Mouse (Mus musculus) heart, postnatal 4 days (tissue): Measurements from ENCODE around the gene Gapt. TPM values are rescaled to one million over a fixed set of nuclear protein-coding genes. Genes with fewer than 3 reads are reported as not detected.
A peak's percentile ranks its signal among the peaks of the same experiment; 100 is the strongest.
"Not testable (repeated sequence)": the region's sequence is repeated elsewhere in the genome, so short reads cannot be mapped to it uniquely, and the experiment has no call there.

ENCODE experiments used
- DNase-seq: peaks from one replicate; pipeline ENCODE4 v3.0.0; 2021
- total RNA-seq, 2 experiments: library from RNA; stranded (reverse); gene quantifications; 2 replicates each; pipeline ENCODE4 v1.2.3; 2021

Gapt gene
- total RNA-seq = under 1 TPM in 1 of 2 experiments, not detected in 1; 0.11 TPM

DNA sequence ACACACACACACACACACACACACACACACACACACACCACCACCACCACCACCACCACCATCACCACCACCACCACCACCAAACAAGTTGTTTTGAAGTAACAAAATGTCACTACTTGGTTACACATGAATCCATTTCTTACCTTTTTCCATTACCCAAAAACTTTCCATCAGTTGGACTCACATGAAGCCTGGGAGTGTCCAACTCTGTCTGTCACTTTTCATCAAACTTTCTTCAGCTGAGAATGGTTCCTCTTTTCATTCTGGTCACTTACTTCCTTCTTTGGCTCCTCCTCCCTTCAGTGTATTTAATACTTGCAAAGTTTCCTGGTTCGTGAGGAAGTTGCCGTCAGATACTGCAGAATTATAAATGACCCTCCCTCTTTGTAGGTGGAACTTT is at the start of gene Gapt:
Gapt (minus strand) TSS at position 259 of the 400 bp plus-strand sequence.
- DNase-seq = no peak

DNA sequence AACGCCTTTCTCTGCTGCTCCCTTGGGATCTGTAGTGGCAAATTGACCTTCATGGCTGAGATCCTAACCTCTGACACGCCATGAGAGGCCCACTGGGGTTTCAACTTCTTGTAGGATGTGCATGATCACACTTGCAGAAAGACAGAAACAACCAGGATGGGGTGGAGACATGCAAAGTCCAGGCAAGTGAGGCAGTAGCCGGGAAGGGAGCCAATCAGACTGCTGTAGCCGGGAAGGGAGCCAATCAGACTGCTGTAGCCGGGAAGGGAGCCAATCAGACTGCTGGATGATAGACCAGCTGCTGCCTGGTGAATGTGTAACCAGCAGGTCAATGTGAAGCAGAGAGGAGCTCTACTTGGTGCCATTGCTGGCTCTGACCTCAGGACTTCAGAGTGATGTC is 49.2 kb upstream of the Gapt start:
- peak; percentile 53 for DNase-seq

DNA sequence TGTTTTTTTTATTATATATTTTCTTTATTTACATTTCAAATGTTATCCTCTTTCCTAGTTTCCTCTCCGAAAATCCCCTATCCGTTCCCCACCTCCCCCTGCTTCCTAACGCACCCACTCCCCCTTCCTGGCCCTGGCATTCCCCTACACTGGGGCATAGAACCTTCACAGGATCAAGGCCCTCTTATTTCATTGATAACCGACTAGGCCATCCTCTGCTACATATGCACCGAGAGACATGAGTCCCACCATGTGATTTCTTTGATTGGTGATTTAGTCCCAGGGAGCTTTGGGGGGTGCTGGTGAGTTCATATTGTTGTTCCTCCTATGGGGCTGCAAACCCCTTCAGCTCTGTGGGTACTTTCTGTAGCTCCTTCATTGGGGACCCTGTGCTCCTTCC is 47.7 kb upstream of the Gapt start:
- not testable (repeated sequence) for DNase-seq

DNA sequence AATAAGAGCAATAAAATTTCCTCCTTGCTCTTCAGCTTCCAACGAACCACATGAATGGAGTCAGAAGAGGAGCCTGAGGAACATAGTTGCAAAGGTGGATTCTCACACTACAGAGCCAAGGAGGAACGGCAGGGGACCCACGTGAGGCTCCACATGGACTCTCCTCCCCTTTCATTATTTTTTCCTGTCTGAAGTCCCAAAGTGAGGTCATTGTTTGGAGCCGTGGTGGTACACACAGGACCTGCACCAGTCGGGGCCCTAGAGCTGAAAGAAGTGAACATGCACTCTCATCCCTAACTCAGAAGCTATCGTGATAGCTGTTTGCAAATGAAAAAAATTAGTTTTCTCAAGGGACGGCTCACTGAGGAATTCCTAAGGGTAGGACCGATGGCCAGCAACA is 47.1 kb upstream of the Gapt start:
- no peak for DNase-seq

DNA sequence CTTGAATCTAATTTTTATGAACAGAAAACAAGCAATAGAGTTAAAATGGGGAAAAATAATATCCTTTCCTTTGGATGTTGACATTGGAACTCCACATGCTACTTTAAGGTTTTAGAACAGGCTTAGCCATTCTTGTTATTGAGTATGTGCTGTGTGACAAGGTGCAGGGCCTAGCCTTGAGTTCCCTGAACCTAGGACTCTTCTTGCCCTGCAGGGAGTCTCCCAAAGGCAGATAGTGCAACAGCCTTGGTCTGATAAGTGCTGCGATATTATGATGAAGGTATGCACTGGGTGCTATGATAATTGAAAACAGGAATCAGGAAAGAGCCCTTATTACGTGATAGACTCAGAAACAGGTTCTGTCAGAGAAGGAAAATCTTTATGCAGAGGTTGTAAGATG is 44.9 kb upstream of the Gapt start:
- DNase-seq = no peak

GRCm38 (mm10) chr13:110401443-110401842 is 44.4 kb upstream of the Gapt start:
- DNase-seq = no peak

DNA sequence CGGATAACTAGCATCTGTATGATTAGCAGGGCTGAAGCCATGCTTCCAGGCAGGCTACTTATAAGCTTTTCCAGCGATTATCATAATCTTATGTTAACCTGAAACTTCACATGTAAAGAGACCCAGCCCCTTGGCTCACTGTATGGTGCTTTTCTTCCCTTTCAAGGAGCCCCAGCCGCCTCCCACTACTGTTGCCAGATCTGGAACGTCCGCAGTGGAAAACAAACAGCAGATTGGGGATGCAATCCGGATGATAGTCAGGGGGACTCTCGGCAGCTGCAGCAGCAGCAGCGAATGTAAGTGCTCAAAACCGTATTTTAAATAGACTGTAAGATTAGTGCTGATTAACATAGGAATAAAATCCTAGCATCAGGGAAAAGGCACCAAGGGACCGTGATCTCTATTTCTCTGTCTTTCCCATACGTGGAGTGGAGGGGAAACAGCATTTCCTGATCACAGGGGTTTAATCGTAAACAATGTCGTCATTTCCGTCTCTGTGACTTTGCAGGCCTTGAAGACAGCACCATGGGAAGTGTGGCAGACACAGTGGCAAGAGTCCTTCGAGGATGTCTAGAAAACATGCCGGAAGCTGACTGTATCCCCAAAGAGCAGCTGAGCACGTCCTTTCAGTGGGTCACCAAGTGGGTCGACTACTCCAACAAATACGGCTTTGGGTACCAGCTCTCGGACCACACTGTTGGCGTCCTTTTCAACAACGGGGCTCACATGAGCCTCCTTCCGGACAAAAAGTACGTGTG is 41.7 kb upstream of the Gapt start:
- DNase-seq = peak; percentile 25

DNA sequence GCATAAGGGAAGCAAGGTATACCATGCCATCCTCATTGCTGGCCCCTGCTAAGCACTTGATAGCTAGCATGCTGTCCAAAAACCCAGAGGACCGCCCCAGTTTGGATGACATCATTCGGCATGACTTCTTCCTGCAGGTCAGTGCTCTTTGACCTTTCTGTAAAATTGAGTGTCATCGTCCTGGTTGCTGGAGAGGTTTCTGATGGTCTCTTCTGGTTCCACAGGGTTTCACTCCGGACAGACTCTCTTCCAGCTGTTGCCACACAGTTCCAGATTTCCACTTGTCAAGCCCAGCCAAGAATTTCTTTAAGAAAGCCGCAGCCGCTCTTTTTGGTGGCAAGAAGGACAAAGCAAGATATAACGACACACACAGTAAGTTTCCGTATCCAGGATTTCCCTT is 40.8 kb upstream of the Gapt start:
- DNase-seq = peak; percentile 20

GRCm38 (mm10) chr13:110395916-110396685 is 39.1 kb upstream of the Gapt start:
- no peak for DNase-seq

- DNase-seq = peak; percentile 63
These were observed 38.3 kb upstream of the Gapt start for GRCm38 (mm10) chr13:110395179-110395794.

DNA sequence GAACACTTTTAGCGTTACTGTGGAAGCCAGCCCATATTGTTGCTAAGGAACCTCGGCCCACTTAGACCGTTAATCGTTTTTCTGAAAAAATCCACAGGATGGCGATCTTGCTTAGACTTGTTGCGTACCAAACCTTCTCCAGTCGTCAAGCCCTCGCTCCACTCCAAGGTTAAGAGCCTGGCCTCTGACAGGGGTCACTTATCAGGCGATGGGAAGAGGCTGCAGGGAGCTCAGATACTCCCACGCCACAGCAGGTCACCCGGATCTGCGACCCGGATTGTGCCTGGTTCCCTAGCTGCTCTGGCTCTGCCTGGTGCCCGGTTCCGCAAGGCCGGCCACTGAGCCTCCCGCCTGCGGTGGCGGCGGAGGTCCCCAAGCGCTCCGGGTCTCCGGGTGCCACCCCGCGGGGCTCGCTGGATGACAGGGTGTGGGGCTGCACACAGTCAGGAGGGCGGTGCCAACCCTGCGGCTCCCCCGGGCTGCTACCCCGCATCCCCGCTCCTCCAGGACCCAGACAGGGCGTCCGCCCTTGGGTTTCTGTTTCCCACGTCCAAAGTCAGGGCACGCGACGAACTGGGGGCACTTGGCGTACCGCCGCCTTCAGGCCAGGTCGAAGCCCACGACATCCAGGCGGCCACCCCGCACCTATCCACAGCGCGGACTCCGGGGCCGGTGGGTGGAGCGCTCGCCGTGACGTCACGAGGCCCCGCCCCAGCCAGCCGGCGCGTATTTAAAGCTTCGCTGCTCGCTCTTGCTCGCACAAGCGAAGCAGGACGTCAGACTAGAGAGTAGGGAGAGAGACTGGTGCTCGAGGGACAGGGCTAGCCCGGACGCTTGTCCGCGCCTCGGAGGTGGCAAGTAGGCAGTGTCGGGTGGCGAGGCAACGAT is 37.5 kb upstream of the Gapt start, which contains the start of gene Plk2:
Plk2 (plus strand) TSS at position 756 of the 888 bp plus-strand sequence.
- DNase-seq = peak; percentile 99

- DNase-seq = no peak
These were observed 35.6 kb upstream of the Gapt start for GRCm38 (mm10) chr13:110392631-110393030.

DNA sequence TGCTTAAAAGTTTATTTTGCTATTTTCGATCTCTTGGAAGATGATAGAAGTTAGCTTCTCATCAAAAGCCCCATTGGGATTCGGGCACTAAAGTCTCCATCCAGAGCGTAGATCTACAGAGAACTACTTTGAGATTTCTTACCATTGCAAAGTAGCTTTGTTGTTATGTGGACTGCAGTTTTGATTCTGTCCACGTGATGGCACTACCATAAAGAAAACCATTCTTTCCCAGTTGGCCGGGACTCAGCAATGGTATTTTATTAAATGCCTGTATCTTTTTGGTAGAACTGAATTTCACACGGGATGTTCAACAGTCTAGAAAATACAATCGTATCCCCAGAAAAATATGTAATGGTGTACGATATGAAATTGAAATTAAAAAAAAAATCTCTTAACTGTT is 35.2 kb upstream of the Gapt start:
- peak; percentile 81 for DNase-seq

- no peak for DNase-seq
These were observed 27.5 kb upstream of the Gapt start for GRCm38 (mm10) chr13:110384514-110384913.

DNA sequence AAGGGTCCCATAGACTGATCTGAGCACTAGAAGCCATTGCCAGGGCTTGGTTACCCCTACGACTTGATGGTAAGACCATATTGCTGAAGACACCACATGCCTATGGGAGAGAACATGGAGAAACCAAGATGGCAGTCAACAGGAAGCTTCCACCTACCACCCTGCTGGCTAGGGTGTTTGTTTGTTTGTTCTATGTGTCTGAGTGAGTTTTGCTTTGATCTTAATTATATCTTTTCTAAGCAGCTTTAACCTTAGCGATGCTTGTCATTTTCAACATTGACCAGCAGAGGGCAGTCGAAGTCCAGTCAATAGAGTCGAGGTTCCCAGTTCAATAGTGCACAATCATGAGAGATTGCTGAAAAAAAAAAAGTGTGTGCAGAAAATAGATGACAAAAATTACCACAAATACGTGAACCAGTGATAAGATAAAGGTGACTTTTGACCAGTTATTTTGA is 25.5 kb upstream of the Gapt start:
- peak; percentile 47 for DNase-seq

GRCm38 (mm10) chr13:110369673-110370072 is 12.7 kb upstream of the Gapt start:
- no peak for DNase-seq

- DNase-seq = peak; percentile 73
These were observed 11.6 kb upstream of the Gapt start for GRCm38 (mm10) chr13:110368556-110369040.

- DNase-seq = no peak
These were observed 11.1 kb upstream of the Gapt start for GRCm38 (mm10) chr13:110367961-110368555.

GRCm38 (mm10) chr13:110366477-110366876 is 9.5 kb upstream of the Gapt start:
- DNase-seq = no peak

- no peak for DNase-seq
These were observed 6.7 kb upstream of the Gapt start for GRCm38 (mm10) chr13:110363722-110364121.

GRCm38 (mm10) chr13:110351051-110351450 is 5.9 kb downstream of the Gapt start:
- no peak for DNase-seq

- no peak for DNase-seq
These were observed 10.3 kb downstream of the Gapt start for GRCm38 (mm10) chr13:110346707-110347106.
